Mouse (Mus musculus) limb, embryonic 11.5 days (tissue): ENCODE data around the gene Acot3. TPM values are rescaled to one million over a fixed set of nuclear protein-coding genes. Genes with fewer than 3 reads are reported as not detected.
A peak's percentile ranks its signal among the peaks of the same experiment; 100 is the strongest.
"Not testable (repeated sequence)": the region's sequence is repeated elsewhere in the genome, so short reads cannot be mapped to it uniquely, and the experiment has no call there.

ENCODE experiments used
- ATAC-seq: fragments of 200-750 bp; cut with Nextera tagmentation; 2 replicates; pipeline ENCODE4 v1.8.0; 2017; ENCODE audit warnings: low read depth; ENCODE audit not compliant: insufficient number of reproducible peaks, low FRiP score, low TSS enrichment
- DNase-seq: peaks from one replicate; pipeline ENCODE4 v3.0.0-alpha.2; 2015; ENCODE audit warnings: low spot score
- H3K27ac ChIP-seq: fragments of 300-500 bp; sonication (generic); replicated peaks from 2 replicates; pipeline ENCODE4 v1.5.1; 2014; ENCODE audit warnings: low read depth, mild to moderate bottlenecking, low read length
- H3K27me3 ChIP-seq: fragments of 300-500 bp; sonication (generic); 2 replicates; pipeline ENCODE4 v1.6.1; 2014; ENCODE audit warnings: mild to moderate bottlenecking, low read length, mixed read lengths; ENCODE audit not compliant: control insufficient read depth, insufficient read depth
- H3K36me3 ChIP-seq: fragments of 300-500 bp; sonication (generic); 2 replicates; pipeline ENCODE4 v1.6.1; 2014; ENCODE audit warnings: mild to moderate bottlenecking, low read length, moderate library complexity, mixed read lengths; ENCODE audit not compliant: control insufficient read depth, insufficient read depth
- H3K4me1 ChIP-seq: fragments of 300-500 bp; sonication (generic); 2 replicates; pipeline ENCODE4 v1.6.1; 2014; ENCODE audit warnings: low read length, mixed read lengths; ENCODE audit not compliant: control insufficient read depth, insufficient read depth
- H3K4me2 ChIP-seq: fragments of 300-500 bp; sonication (generic); 2 replicates; pipeline ENCODE4 v1.6.1; 2014; ENCODE audit warnings: low read depth, mild to moderate bottlenecking, moderate library complexity; ENCODE audit not compliant: severe bottlenecking
- H3K4me3 ChIP-seq: fragments of 300-500 bp; sonication (generic); 2 replicates; pipeline ENCODE4 v1.5.1; 2014; ENCODE audit warnings: low read depth, low read length
- H3K9ac ChIP-seq: fragments of 300-500 bp; sonication (generic); 2 replicates; pipeline ENCODE4 v1.6.1; 2014; ENCODE audit warnings: mild to moderate bottlenecking, low read length
- H3K9me3 ChIP-seq: fragments of 300-500 bp; sonication (generic); 2 replicates; pipeline ENCODE4 v1.6.1; 2016; ENCODE audit warnings: low read length; ENCODE audit not compliant: control insufficient read depth
- WGBS: fragments of 180-500 bp; shearing (Covaris S2); extraction: QIAGEN DNeasy Blood & Tissue Kit; methylation state at CpG from one replicate; pipeline ENCODE4 v1.1.7; 2014; 5-methylcytosine and 5-hydroxymethylcytosine counted together
- polyA plus RNA-seq: library from polyadenylated mRNA; unstranded; fragments of >200 nt; fragmentation: Nextera tagmentation; extraction: Ambion mirVana; gene quantifications from 2 replicates; pipeline ENCODE4 v1.2.1, GENCODE M21; 2014

The Acot3 gene
- polyA plus RNA-seq, 1 experiment from 2014 or later, result 0.27 TPM

DNA sequence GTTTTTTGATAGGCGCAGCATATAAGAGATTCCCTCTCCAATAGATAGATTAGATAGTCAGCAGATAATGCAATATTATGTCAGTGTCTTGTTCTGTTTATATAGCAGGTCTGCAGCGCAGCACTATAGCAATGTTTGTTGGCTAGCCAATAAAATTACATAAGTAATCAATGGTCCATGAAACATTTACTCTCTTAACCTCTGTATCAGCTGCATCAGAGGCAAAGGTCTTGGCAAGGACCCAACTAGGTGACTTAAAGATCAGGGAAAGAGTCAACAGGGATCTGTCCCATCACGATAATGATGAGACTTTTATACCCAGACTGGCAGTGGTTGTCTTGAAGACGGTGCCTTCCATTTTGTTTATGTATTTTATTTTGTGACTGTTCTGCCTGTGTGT is 19.1 kb upstream of the Acot3 start:
- Histone ChIP-seq H3K27me3 (no peaks in the 10 kb centered on the region), H3K4me3 (no peak overlapping the region), H3K9me3 (no peaks in the 10 kb centered on the region), H3K4me2 (no peak overlapping the region), H3K9ac (no peak overlapping the region), H3K4me1 (no peaks in the 10 kb centered on the region), H3K27ac (no peak overlapping the region), H3K36me3 (no peaks in the 10 kb centered on the region)
- ATAC-seq, result no peak
- no peak for DNase-seq
- 93% methylated on average over 4 of the region's 4 CpGs for WGBS

DNA sequence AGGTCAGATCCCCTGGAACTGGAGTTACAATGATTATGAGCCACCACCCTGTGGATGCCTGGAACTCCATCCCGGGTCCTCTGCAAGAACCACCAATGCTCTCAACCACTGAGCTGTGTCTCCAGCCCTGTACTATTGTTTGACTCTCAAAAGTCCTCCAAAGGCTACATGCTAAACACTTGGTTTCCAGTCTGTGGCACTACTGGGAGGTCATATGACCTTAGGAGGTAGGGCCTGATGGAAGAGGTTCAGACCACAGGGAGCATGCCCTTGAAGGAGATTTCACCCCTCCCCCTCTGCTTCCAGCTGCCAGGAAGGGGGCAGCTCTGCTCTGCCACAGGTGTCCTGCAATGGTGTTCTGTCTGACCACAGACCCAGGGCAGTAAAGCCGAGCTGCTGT is 18.6 kb upstream of the Acot3 start:
- not testable (repeated sequence) for H3K9ac ChIP-seq, H3K27me3 ChIP-seq, H3K4me3 ChIP-seq, H3K4me1 ChIP-seq, H3K27ac ChIP-seq, DNase-seq, H3K36me3 ChIP-seq, ATAC-seq, H3K4me2 ChIP-seq, H3K9me3 ChIP-seq
- 79% methylated on average over 2 of the region's 2 CpGs for WGBS

GRCm38 (mm10) chr12:84034108-84034507 is 17.8 kb upstream of the Acot3 start:
- Histone ChIP-seq H3K36me3 (no peaks in the 10 kb centered on the region), H3K4me2 (no peak overlapping the region), H3K27me3 (no peaks in the 10 kb centered on the region), H3K4me3 (no peak overlapping the region), H3K4me1 (no peaks in the 10 kb centered on the region), H3K27ac (no peak overlapping the region), H3K9me3 (no peaks in the 10 kb centered on the region), H3K9ac (no peak overlapping the region)
- 57% methylated on average over 4 of the region's 4 CpGs for WGBS
- DNase-seq, result no peak
- ATAC-seq, result no peak

DNA sequence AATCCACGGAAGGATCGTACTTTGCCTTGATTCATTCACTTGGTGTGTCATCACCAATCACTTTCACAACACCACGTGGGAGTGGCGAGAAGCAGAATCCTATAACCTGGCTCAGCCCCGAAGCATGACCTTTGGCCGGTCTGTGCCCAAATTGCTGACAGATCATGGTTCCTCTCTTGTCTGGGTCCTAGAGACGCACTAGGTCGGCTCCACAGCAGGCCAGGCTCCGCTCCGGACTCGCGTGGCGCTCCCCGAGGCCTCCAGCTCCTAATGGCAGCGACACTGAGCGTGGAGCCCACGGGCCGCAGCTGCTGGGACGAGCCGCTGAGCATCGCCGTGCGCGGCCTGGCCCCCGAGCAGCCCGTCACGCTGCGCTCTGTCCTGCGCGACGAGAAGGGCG is 13.7 kb upstream of the Acot3 start, which contains the start of gene Acot4:
Gene Acot4, plus strand, starts transcription at position 139 of the 400 bp plus-strand sequence.
- not testable (repeated sequence) for H3K27ac ChIP-seq, H3K27me3 ChIP-seq, H3K9me3 ChIP-seq, H3K4me1 ChIP-seq, H3K36me3 ChIP-seq, ATAC-seq
- WGBS, result 14% methylated on average over 17 of the region's 32 CpGs
- DNase-seq, result peak; percentile 44
- Histone ChIP-seq H3K4me2 (peak within 1 kb of the TSS; percentile 65), H3K4me3 (peak within 1 kb of the TSS; percentile 40), H3K9ac (peak within 1 kb of the TSS; percentile 52)

- 2% methylated on average over 39 of the region's 39 CpGs for WGBS
- H3K4me3 ChIP-seq, result peak within 1 kb of the TSS; percentile 40
- H3K9ac ChIP-seq, result peak within 1 kb of the TSS; percentile 52
- not testable (repeated sequence) for H3K27ac ChIP-seq, H3K36me3 ChIP-seq, H3K27me3 ChIP-seq, H3K4me1 ChIP-seq, H3K9me3 ChIP-seq, ATAC-seq
- H3K4me2 ChIP-seq, result peak within 1 kb of the TSS; percentile 65
- DNase-seq, result peak; percentile 53
Observed at GRCm38 (mm10) chr12:84038691-84039111, 13.2 kb upstream of the Acot3 start, which contains the start of gene Gm49366. Gene Gm49366 (plus strand): TSS chr12:84038935.

DNA sequence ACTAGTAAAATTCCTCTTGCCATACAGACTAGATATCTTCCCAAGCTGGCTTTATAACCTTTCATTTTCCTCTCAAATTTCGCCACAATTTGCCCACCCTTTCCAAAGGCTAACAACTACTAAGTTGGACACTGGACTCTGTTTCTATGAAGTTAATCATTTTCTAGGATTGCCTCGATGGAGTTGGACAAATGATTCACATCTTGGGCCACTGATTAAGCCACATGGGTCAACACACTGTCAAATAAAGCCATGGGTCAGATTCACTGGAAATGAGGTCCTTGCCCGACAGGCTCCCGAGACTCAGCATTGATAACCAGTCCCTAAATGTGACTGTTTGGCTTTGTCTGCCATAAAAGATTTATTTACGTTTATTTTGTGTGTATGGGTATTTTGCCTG is 9.7 kb upstream of the Acot3 start:
- 90% methylated on average over 5 of the region's 5 CpGs for WGBS
- Histone ChIP-seq H3K27me3 (no peaks in the 10 kb centered on the region), H3K27ac (no peak overlapping the region), H3K9ac (no peak overlapping the region), H3K36me3 (no peaks in the 10 kb centered on the region), H3K9me3 (no peaks in the 10 kb centered on the region), H3K4me2 (no peak overlapping the region), H3K4me1 (no peaks in the 10 kb centered on the region), H3K4me3 (no peak overlapping the region)
- DNase-seq, result no peak
- ATAC-seq, result no peak

DNA sequence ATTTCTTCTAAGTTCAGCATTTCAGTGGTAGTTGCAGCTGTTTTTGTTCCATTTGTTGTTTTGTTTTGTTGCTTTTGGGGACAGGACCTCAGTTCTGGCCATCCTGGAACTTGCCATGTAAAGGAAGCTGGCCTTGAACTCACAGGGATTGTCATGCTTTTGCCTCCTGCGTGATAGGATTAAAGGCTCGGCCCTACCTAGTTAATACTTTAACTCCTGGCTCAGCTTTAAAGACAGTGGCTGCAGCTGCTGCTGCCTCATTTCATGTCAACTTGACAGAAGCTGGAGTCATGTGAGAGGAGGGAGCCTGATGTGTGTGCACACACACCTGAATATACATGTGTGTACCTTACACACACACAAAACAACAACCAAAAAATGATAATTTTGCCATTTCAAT is 7.9 kb upstream of the Acot3 start:
- no peak for ATAC-seq
- no peak overlapping the region for H3K27ac ChIP-seq
- H3K36me3 ChIP-seq, result no peaks in the 10 kb centered on the region
- H3K4me3 ChIP-seq, result no peak overlapping the region
- no peaks in the 10 kb centered on the region; the same call in 1 of the 2 replicates for H3K9me3 ChIP-seq
- no peak for DNase-seq
- no peaks in the 10 kb centered on the region for H3K27me3 ChIP-seq
- no peaks in the 10 kb centered on the region for H3K4me1 ChIP-seq
- no peak overlapping the region for H3K4me2 ChIP-seq
- H3K9ac ChIP-seq, result no peak overlapping the region
- WGBS, result 84% methylated on average over 2 of the region's 2 CpGs

- no peak overlapping the region for H3K4me3 ChIP-seq
Observed at GRCm38 (mm10) chr12:84046906-84047305, 5.0 kb upstream of the Acot3 start.

DNA sequence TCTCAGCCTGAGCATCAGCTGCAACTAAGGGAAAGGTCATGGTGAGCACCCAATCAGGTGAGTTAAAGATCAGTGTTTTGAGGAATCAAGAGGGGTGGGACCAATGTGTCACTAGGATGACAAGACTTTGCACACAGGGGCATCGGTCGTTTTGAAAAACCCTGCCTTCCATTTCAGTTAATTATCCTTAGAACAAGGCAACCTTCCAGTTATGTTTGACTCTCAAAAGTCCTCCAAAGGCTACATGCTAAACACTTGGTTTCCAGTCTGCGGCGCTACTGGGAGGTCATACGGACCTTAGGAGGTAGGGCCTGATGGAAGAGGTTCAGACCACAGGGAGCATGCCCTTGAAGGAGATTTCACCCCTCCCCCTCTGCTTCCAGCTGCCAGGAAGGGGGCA is 1.2 kb upstream of the Acot3 start:
- H3K4me2 ChIP-seq, H3K4me3 ChIP-seq, H3K9me3 ChIP-seq, DNase-seq, ATAC-seq, H3K9ac ChIP-seq, H3K27ac ChIP-seq, H3K36me3 ChIP-seq, H3K4me1 ChIP-seq: not testable (repeated sequence)
- WGBS, result 86% methylated on average over 5 of the region's 5 CpGs
- H3K27me3 ChIP-seq, result peaks cover 10% of the 10 kb centered on the region

More at GRCm38 (mm10) chr12:84046906-84047305, 5.0 kb upstream of the Acot3 start:
- H3K27me3 ChIP-seq, result no peaks in the 10 kb centered on the region
- 92% methylated on average over 1 of the region's 1 CpGs for WGBS
- H3K4me1 ChIP-seq, result no peaks in the 10 kb centered on the region
- no peak overlapping the region for H3K9ac ChIP-seq
- no peaks in the 10 kb centered on the region for H3K36me3 ChIP-seq
- no peak for DNase-seq
- ATAC-seq, result no peak
- H3K4me2 ChIP-seq, result no peak overlapping the region
- H3K27ac ChIP-seq, result no peak overlapping the region
- H3K9me3 ChIP-seq, result no peaks in the 10 kb centered on the region; the same call in 1 of the 2 replicates
